Mouse (Mus musculus) CH12.LX (cell line): ENCODE data around the gene Cfap77. TPM values are rescaled to one million over a fixed set of nuclear protein-coding genes. Genes with fewer than 3 reads are reported as not detected.

Experiments
- DNase-seq: peaks from one replicate; pipeline ENCODE4 v3.0.0-alpha.2; 2013; ENCODE audit errors: extremely low read depth
- H3K27ac ChIP-seq: 2 replicates; pipeline ENCODE4 v1.5.1; 2012; ENCODE audit warnings: low read depth, mild to moderate bottlenecking, control low read depth, moderate library complexity; ENCODE audit not compliant: insufficient read depth
- H3K27me3 ChIP-seq: replicated peaks from 2 replicates; pipeline ENCODE3; 2012; ENCODE audit warnings: inconsistent platforms
- H3K36me3 ChIP-seq, 2 experiments: replicated peaks in 1 of 2; 2 replicates each; pipeline versions ENCODE3 to v1.6.1; 2012; ENCODE audit warnings: inconsistent platforms in 1 of 2, low read length in 1 of 2, mild to moderate bottlenecking in 1 of 2, mixed read lengths in 1 of 2, moderate library complexity in 1 of 2; ENCODE audit not compliant: control insufficient read depth in 1 of 2, insufficient read depth in 1 of 2
- H3K4me1 ChIP-seq, 2 experiments: 2 replicates each; pipeline ENCODE4 v1.6.1; 2012; ENCODE audit warnings: inconsistent platforms in 1 of 2, moderate library complexity in 1 of 2; ENCODE audit not compliant: insufficient read depth in 2 of 2, control insufficient read depth in 1 of 2
- H3K4me2 ChIP-seq: 2 replicates; pipeline ENCODE4 v1.6.1; 2012; ENCODE audit warnings: low read depth, mild to moderate bottlenecking, control low read depth; ENCODE audit not compliant: poor library complexity, insufficient read depth, severe bottlenecking
- H3K4me3 ChIP-seq, 3 experiments: fragments of 150-350 bp in 1 of 3; sonication (generic) in 1 of 3; replicated peaks in 1 of 3; 2 replicates each; pipeline versions ENCODE3 to v1.5.1; 2011 to 2012; ENCODE audit warnings: low read depth in 2 of 3, low read length in 2 of 3, mild to moderate bottlenecking in 2 of 3, moderate library complexity in 2 of 3, control low read depth in 1 of 3, improper control_type of control experiment in 1 of 3, inconsistent platforms in 1 of 3, mixed read lengths in 1 of 3; ENCODE audit not compliant: poor library complexity in 1 of 3
- H3K79me2 ChIP-seq: replicated peaks from 2 replicates; pipeline ENCODE4 v1.6.1; 2012; ENCODE audit warnings: mild to moderate bottlenecking, moderate library complexity; ENCODE audit not compliant: control insufficient read depth, poor library complexity, insufficient read depth, severe bottlenecking; ENCODE audit errors: extremely low read depth
- H3K9ac ChIP-seq: 2 replicates; pipeline ENCODE4 v1.6.1; 2012; ENCODE audit warnings: low read depth, mild to moderate bottlenecking, control low read depth, moderate library complexity; ENCODE audit not compliant: insufficient read depth
- H3K9me3 ChIP-seq: replicated peaks from 2 replicates; pipeline ENCODE3; 2012; ENCODE audit warnings: low read length, inconsistent platforms, mixed read lengths
- CHD1 ChIP-seq: IDR thresholded peaks from 2 replicates; pipeline ENCODE4 v1.6.1; 2012; ENCODE audit warnings: low read depth, low read length, improper control_type of control experiment, inconsistent platforms
- CTCF ChIP-seq, 2 experiments: IDR thresholded peaks in 1 of 2; conservative IDR thresholded peaks in 1 of 2; 2 replicates each; pipeline ENCODE4 v1.5.1; 2011 to 2012; ENCODE audit warnings: low read depth in 2 of 2, low read length in 2 of 2, improper control_type of control experiment in 1 of 2, inconsistent platforms in 1 of 2, mild to moderate bottlenecking in 1 of 2, moderate library complexity in 1 of 2
- E2F4 ChIP-seq: IDR thresholded peaks from 2 replicates; pipeline ENCODE4 v1.6.1; 2011; ENCODE audit warnings: low read depth, low read length, improper control_type of control experiment; ENCODE audit not compliant: insufficient replicate concordance
- ETS1 ChIP-seq: conservative IDR thresholded peaks from 2 replicates; pipeline ENCODE4 v1.6.1; 2012; ENCODE audit warnings: low read depth, mild to moderate bottlenecking, inconsistent platforms, low read length, improper control_type of control experiment, moderate library complexity
- GABPA ChIP-seq: IDR thresholded peaks from 2 replicates; pipeline ENCODE4 v1.6.1; 2012; ENCODE audit warnings: low read depth, low read length, improper control_type of control experiment, inconsistent platforms; ENCODE audit not compliant: insufficient replicate concordance
- IRF4 ChIP-seq: IDR thresholded peaks from 2 replicates; pipeline ENCODE4 v1.6.1; 2014; ENCODE audit warnings: low read depth, mild to moderate bottlenecking, inconsistent platforms, low read length, improper control_type of control experiment
- KAT2A ChIP-seq: IDR thresholded peaks from 2 replicates; pipeline ENCODE4 v1.6.1; 2012; ENCODE audit warnings: low read length, improper control_type of control experiment, inconsistent platforms; ENCODE audit not compliant: insufficient replicate concordance
- MAX ChIP-seq: IDR thresholded peaks from 2 replicates; pipeline ENCODE4 v1.6.1; 2011; ENCODE audit warnings: low read length, improper control_type of control experiment
- MEF2A ChIP-seq: IDR thresholded peaks from 2 replicates; pipeline ENCODE4 v1.6.1; 2014; ENCODE audit warnings: low read depth, mild to moderate bottlenecking, inconsistent platforms, low read length, improper control_type of control experiment, borderline replicate concordance
- MYC ChIP-seq: IDR thresholded peaks from 2 replicates; pipeline ENCODE4 v1.6.1; 2011; ENCODE audit warnings: low read depth, mild to moderate bottlenecking, improper control_type of control experiment, low read length
- NRF1 ChIP-seq: IDR thresholded peaks from 2 replicates; pipeline ENCODE4 v1.6.1; 2014; ENCODE audit warnings: low read depth, mild to moderate bottlenecking, inconsistent platforms, low read length, improper control_type of control experiment, moderate library complexity
- PAX5 ChIP-seq: IDR thresholded peaks from 2 replicates; pipeline ENCODE4 v1.6.1; 2012; ENCODE audit warnings: low read length, inconsistent platforms, mixed read lengths
- POLR2A ChIP-seq: IDR thresholded peaks from 2 replicates; pipeline ENCODE4 v1.6.1; 2011; ENCODE audit warnings: low read depth, mild to moderate bottlenecking, improper control_type of control experiment, low read length
- RCOR1 ChIP-seq: conservative IDR thresholded peaks from 2 replicates; pipeline ENCODE4 v1.6.1; 2012; ENCODE audit warnings: low read depth, mild to moderate bottlenecking, inconsistent platforms, low read length, improper control_type of control experiment
- TBP ChIP-seq: conservative IDR thresholded peaks from 2 replicates; pipeline ENCODE4 v1.6.1; 2011; ENCODE audit warnings: low read depth, low read length, improper control_type of control experiment
- USF1 ChIP-seq: IDR thresholded peaks from 2 replicates; pipeline ENCODE4 v1.6.1; 2014; ENCODE audit warnings: low read depth, mild to moderate bottlenecking, inconsistent platforms, low read length, improper control_type of control experiment
- ZMIZ1 ChIP-seq: IDR thresholded peaks from 2 replicates; pipeline ENCODE4 v1.6.1; 2012; ENCODE audit warnings: low read depth, mild to moderate bottlenecking, inconsistent platforms, low read length, improper control_type of control experiment
- ZNF384 ChIP-seq: IDR thresholded peaks from 2 replicates; pipeline ENCODE4 v1.6.1; 2012; ENCODE audit warnings: low read depth, low read length, improper control_type of control experiment, inconsistent platforms
- dilution Hi-C: fragments of 300-500 bp; cut with MboI; formaldehyde crosslinking; loops from 2 replicates; pipeline ENCODE4 v1.14.3; 2020; ENCODE audit warnings: low sequenced_read_pairs; ENCODE audit not compliant: extremely low pct_unique_long_range_greater_than_20kb, extremely low pct_ligation_motif_present
- in situ Hi-C: fragments of 300-500 bp; cut with MboI; formaldehyde crosslinking; loops from 3 replicates; pipeline ENCODE4 v1.14.3; 2019; ENCODE audit warnings: low sequenced_read_pairs, low pct_ligation_motif_present, low pct_unique_long_range_greater_than_20kb, mixed read lengths
- polyA plus RNA-seq: library from polyadenylated mRNA; unstranded; fragments of >175 nt; gene quantifications from 2 replicates; pipeline ENCODE4 v1.2.1, GENCODE M21; 2012; ENCODE audit warnings: low read depth; ENCODE audit not compliant: insufficient read length
- total RNA-seq, 2 experiments: library from RNA; depleted of rRNA; stranded (reverse); fragments of 300-350 nt in 1 of 2; fragments of >200 nt in 1 of 2; gene quantifications; 2 replicates each; pipeline ENCODE4 v1.2.3; 2012 to 2014

The Cfap77 gene
- total and polyA plus RNA-seq, 3 experiments, result 0.25 to 0.47 (median 0.35) TPM

DNA sequence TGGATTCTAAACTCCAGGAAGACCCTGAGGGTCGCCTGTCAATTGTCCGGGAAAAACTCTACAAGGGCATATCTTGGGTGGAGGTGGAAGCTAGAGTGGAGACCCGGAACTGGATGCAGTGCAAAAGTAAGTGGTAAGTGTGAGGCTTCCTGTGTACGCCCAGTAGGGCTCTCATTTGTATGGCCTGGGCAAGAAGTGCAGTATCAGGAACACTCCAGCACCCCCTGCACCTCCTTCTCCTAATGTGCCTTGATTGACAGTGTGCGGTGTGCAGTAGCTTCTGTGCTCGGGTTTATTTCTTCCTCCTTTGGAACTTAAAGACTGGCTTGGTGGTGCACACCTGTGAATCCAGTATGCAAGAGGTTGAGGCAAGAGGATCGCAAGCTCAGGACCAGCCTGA is 19.8 kb upstream of the Cfap77 start:
- no peaks in the 10 kb centered on the region for H3K27me3 ChIP-seq

DNA sequence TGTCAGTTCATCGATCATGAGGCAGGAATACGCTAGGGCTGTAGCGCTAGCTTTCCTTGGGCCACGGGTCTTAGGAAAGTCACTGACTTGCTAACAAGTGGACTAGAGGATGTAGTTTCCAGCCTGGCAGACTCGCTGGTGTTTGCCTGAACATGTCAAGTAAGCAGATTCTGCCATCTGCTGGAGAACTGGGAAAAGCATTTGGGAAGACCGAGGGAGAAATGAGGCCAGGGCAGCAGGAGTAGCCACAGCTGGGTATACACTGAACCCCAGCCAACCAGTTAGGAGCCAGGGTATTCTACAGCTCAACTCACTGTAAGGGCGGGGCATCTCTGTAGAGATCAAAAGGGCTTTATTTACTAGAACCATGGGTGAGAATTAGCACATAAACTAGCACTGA is 11.5 kb upstream of the Cfap77 start:
- DNase-seq, result no peak
- H3K27me3 ChIP-seq, result no peaks in the 10 kb centered on the region
- H3K4me1 ChIP-seq, result peaks cover 4 to 39% of the 10 kb centered on the region in 2 experiments; a peak in 3 of 4 replicates
- H3K27ac ChIP-seq, result no peak overlapping the region
- TF ChIP-seq CTCF (conservative IDR thresholded peaks at IDR 0.05 in 1 of 2, IDR thresholded peaks at IDR 0.05 in 1 of 2; ENCODE audit: low read depth in 2 of 2, low read length in 2 of 2) (peak in 1 of 2 experiments; percentile 26; a peak in 2 of 4 replicates), USF1 (no peak)
- TF ChIP-seq, all 38 proteins: peak for 1
- H3K4me3 ChIP-seq, result no peak overlapping the region
- H3K79me2 ChIP-seq, result peaks cover 13% of the 10 kb centered on the region
- no peak overlapping the region for H3K4me2 ChIP-seq
- in situ Hi-C loops, result no loop called here
- no peak overlapping the region for H3K9ac ChIP-seq
- H3K9me3 ChIP-seq, result no peaks in the 10 kb centered on the region
- dilution Hi-C loops, result no loop called here
- peaks cover 44 to 93% of the 10 kb centered on the region in 2 experiments for H3K36me3 ChIP-seq

More for the DNA sequence above, 19.8 kb upstream of the Cfap77 start:
- no peak for DNase-seq
- Histone ChIP-seq H3K27ac (no peak overlapping the region), H3K79me2 (no peaks in the 10 kb centered on the region), H3K4me3 (no peak overlapping the region), H3K4me1 (no peaks in the 10 kb centered on the region), H3K9ac (no peak overlapping the region), H3K4me2 (no peak overlapping the region), H3K36me3 (peaks cover 75 to 88% of the 10 kb centered on the region in 2 experiments)
- dilution Hi-C loops (no loop called here), in situ Hi-C loops (no loop called here)
- TF ChIP-seq POLR2A (no peak), ETS1 (no peak), E2F4 (no peak), IRF4 (no peak), ZNF384 (no peak), MYC (no peak), KAT2A (no peak), MEF2A (no peak), GABPA (no peak), TBP (no peak), ZMIZ1 (no peak), CTCF (conservative IDR thresholded peaks at IDR 0.05 in 1 of 2, IDR thresholded peaks at IDR 0.05 in 1 of 2; ENCODE audit: low read depth in 2 of 2, low read length in 2 of 2) (no peak), NRF1 (no peak), MAX (no peak), PAX5 (no peak), CHD1 (no peak), RCOR1 (no peak)
- TF ChIP-seq, all 38 proteins: peak for 0
- no peaks in the 10 kb centered on the region for H3K9me3 ChIP-seq
